In genomic region chr8:88528186-88528585, GRCm38 (mm10) we compare ENCODE assay signal across 20 mouse cellular contexts. TPM values are rescaled to one million over a fixed set of nuclear protein-coding genes. Genes with fewer than 3 reads are reported as not detected.
"Had no signal": no experiment of that assay in that cellular context is flagged by ENCODE, and none has a peak within 500 bp of the region (broad histone marks: within the 10 kb centered on the region; RNA-seq: fewer than 3 reads in every experiment).

No protein-coding gene starts in this region.

- H3K4me3 ChIP-seq: liver, embryonic 13.5 days; liver, embryonic 15.5 days; lung, embryonic 15.5 days; midbrain, embryonic 10.5 days; midbrain, embryonic 12.5 days; myocyte; neural tube, embryonic 13.5 days; neural tube, embryonic 15.5 days had no signal

- H3K4me2 ChIP-seq: liver, embryonic 13.5 days; liver, embryonic 15.5 days; lung, embryonic 15.5 days; midbrain, embryonic 12.5 days; neural tube, embryonic 13.5 days; neural tube, embryonic 15.5 days had no signal

- H3K36me3 ChIP-seq: liver, embryonic 13.5 days; liver, embryonic 15.5 days; neural tube, embryonic 13.5 days; neural tube, embryonic 15.5 days had no signal

- H3K9ac ChIP-seq: liver, embryonic 13.5 days; liver, embryonic 15.5 days; liver, postnatal 0 days; lung, embryonic 15.5 days; midbrain, embryonic 12.5 days; neural tube, embryonic 13.5 days; neural tube, embryonic 15.5 days had no signal

- H3K27ac ChIP-seq: liver, embryonic 13.5 days; liver, embryonic 15.5 days; lung, embryonic 15.5 days; midbrain, embryonic 10.5 days; midbrain, embryonic 12.5 days; neural tube, embryonic 13.5 days; neural tube, embryonic 15.5 days had no signal

- H3K27me3 ChIP-seq: lung, embryonic 15.5 days; midbrain, embryonic 12.5 days; neural tube, embryonic 13.5 days; neural tube, embryonic 15.5 days had no signal

- H3K4me1 ChIP-seq: liver, embryonic 13.5 days; liver, embryonic 15.5 days had no signal

- ATAC-seq: liver, postnatal 0 days; midbrain, embryonic 16.5 days had no signal

- H3K9me3 ChIP-seq: liver, embryonic 13.5 days; liver, embryonic 15.5 days; lung, embryonic 15.5 days; midbrain, embryonic 10.5 days; midbrain, embryonic 12.5 days; neural tube, embryonic 13.5 days; neural tube, embryonic 15.5 days had no signal

- DNase-seq: liver, embryonic 13.5 days; liver, postnatal 0 days; midbrain, embryonic 14.5 days; retina, postnatal 1 day; right cerebral cortex, adult 18-20 months; right cerebral cortex, postnatal 25 days; right cerebral cortex, postnatal 4 days; spleen, adult 18-20 months; thymus, adult 18-20 months; thymus, postnatal 14 days; thymus, postnatal 36 days had no signal

RNA-seq across cellular contexts. Expression of gene Nkd1, which starts 7.0 kb away (rescaled TPM):
- total RNA-seq: megakaryocyte-erythroid progenitor cell, adult 5-6 weeks had no signal
